ENCODE assay signal across 9 mouse cellular contexts in the genomic region with DNA sequence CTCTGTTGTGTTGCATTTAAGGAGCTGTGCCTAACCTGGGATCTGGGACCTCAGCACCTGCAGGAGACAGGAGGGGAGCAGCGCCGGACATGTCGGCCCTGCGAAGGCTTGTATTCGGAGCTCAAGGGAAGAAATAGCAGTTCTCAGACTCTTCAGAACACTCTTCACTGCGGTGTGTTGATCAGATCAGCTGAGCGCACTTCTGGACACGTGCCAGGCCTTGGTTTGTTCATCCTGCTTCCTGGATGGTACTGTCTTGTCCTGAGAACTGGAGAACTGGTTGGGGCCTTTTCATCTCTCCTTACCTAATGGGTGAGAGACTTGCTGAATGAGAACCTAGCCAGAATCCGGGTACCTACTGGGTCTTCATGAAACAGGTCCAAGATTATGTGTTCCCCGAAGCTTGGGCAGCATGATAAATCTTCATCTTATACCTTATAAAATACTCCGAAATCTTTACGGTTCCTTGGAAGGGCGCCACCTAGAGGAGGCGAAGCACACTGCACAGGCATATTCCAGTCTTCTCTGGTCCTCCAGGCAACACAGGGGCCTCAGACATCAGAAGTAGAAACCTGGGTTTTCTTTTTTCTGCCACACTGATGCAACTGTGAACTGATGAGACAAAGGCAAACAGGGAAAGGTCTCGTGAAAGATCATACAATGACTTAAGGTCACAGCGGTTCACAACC. TPM values are rescaled to one million over a fixed set of nuclear protein-coding genes. Genes with fewer than 3 reads are reported as not detected.
DNase-seq lines count a peak whose midpoint lies in the region; ATAC-seq and TF ChIP-seq lines count a peak whose summit lies in the region.
"Had no signal": no experiment of that assay in that cellular context is flagged by ENCODE, and none has a peak within 500 bp of the region (broad histone marks: within the 10 kb centered on the region; RNA-seq: fewer than 3 reads in every experiment).

No protein-coding gene starts in this region.

- H3K36me3 ChIP-seq in lung, embryonic 14.5 days (ENCODE audit: insufficient read depth) = no peaks in the 10 kb centered on the region

- no peaks in the 10 kb centered on the region for H3K9me3 ChIP-seq in lung, embryonic 14.5 days (ENCODE audit: low read depth, low read length)

- peak; percentile 50 to 59 for DNase-seq in cerebellum, postnatal 10 days
- DNase-seq in cerebellum, adult 9-11 months = no peak
- peak; percentile 57 for DNase-seq in lung, embryonic 14.5 days
- no peak for DNase-seq in lung, postnatal 14 days
- peak; percentile 24 for DNase-seq in WW6 (ENCODE audit: low read depth, low spot score)
- DNase-seq in right cerebral cortex, postnatal 4 days = peak; percentile 37
- no peak for DNase-seq in embryo, embryonic 10.5 days (ENCODE audit: low spot score)
- DNase-seq in heart, postnatal 25 days (ENCODE audit: low spot score) = no peak

- no peak overlapping the region for H3K27ac ChIP-seq in lung, embryonic 14.5 days (ENCODE audit: low read depth)

- peak; percentile 65 for TF ChIP-seq CTCF in lung, embryonic 14.5 days (IDR thresholded peaks at IDR 0.05; ENCODE audit: low read depth)

- intact Hi-C loops in heart, postnatal 25 days (cut with DNase I) = no loop called here

- no peak overlapping the region for H3K4me3 ChIP-seq in lung, embryonic 14.5 days (ENCODE audit: low read depth, low read length)
- H3K4me3 ChIP-seq: erythroblast, embryonic 14.5 days had no signal

- no peak for ATAC-seq in lung, embryonic 14.5 days (ENCODE audit: insufficient read depth)

- H3K27me3 ChIP-seq in lung, embryonic 14.5 days (ENCODE audit: insufficient read depth, low read length) = no peaks in the 10 kb centered on the region

- no peak overlapping the region for H3K4me2 ChIP-seq in lung, embryonic 14.5 days

- no peaks in the 10 kb centered on the region for H3K4me1 ChIP-seq in lung, embryonic 14.5 days (ENCODE audit: insufficient read depth)

- WGBS in lung, embryonic 14.5 days = 61% methylated on average over 16 of the region's 16 CpGs

- H3K9ac ChIP-seq in lung, embryonic 14.5 days = no peak overlapping the region

RNA-seq across cellular contexts. Expression of a gene that starts 42.6 kb away (rescaled TPM):
- polyA plus RNA-seq in lung, embryonic 14.5 days (2014; fragmentation: Nextera tagmentation; extraction: Ambion mirVana) = 0.08 TPM in 1 of 2 replicates, not detected in the other
- total RNA-seq in heart, postnatal 25 days (2021) = not detected

Comparison
In these comparisons a context has a peak if more than half of its experiments do, and no peak if none do; other contexts are left out.
1. DNase-seq: peak in cerebellum, postnatal 10 days (2 of 2), lung, embryonic 14.5 days (single experiment), WW6 (single experiment) and right cerebral cortex, postnatal 4 days (single experiment); none in cerebellum, adult 9-11 months (single experiment), lung, postnatal 14 days (single experiment), embryo, embryonic 10.5 days (single experiment) and heart, postnatal 25 days (single experiment).